ENCODE assay signal across 19 mouse cellular contexts in the genomic region with DNA sequence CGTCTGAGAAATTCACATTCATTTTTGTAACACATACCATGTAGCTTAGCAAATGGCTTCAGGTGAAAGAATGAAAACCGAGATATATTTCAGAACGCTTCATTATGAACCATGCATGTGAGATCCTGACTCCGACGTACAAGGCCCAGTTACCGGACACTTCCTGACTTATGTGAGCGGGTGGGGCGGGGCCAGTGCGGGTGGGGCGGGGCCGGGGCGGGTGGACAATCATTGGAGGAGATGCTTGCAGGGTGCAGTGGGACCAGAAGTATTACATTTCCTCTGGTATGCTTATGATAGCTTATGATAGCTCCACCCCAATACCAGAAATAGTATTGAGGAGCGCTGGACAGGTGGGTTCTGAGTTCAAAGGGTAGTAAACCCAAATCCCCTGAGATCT.
DNase-seq lines count a peak whose midpoint lies in the region; ATAC-seq and TF ChIP-seq lines count a peak whose summit lies in the region.
"Had no signal": no experiment of that assay in that cellular context is flagged by ENCODE, and none has a peak within 500 bp of the region (broad histone marks: within the 10 kb centered on the region; RNA-seq: fewer than 3 reads in every experiment).

No protein-coding gene starts in this region.

- peak; percentile 70 for ATAC-seq in liver, embryonic 15.5 days (ENCODE audit: insufficient read depth)
- ATAC-seq: intestine, embryonic 16.5 days; lung, postnatal 0 days; midbrain, embryonic 16.5 days had no signal

- no peak overlapping the region for H3K9ac ChIP-seq in liver, embryonic 15.5 days
- H3K9ac ChIP-seq: hindbrain, embryonic 14.5 days had no signal

- H3K4me3 ChIP-seq in bone marrow macrophage, adult 2 months (ENCODE audit: insufficient read depth, low read length): no peak overlapping the region
- peak overlapping the region; percentile 9; the same call in 1 of the 2 replicates for H3K4me3 ChIP-seq in liver, embryonic 15.5 days (replicated peaks)
- H3K4me3 ChIP-seq: embryonic facial prominence, embryonic 10.5 days had no signal

- no peak for TF ChIP-seq POLR2A in bone marrow macrophage, adult 2 months (IDR thresholded peaks at IDR 0.05; ENCODE audit: borderline replicate concordance, low read depth, low read length)

- H3K9me3 ChIP-seq in liver, embryonic 15.5 days (replicated peaks): no peaks in the 10 kb centered on the region
- H3K9me3 ChIP-seq: embryonic facial prominence, embryonic 10.5 days; G1E had no signal

- WGBS in liver, embryonic 15.5 days (ENCODE audit: insufficient replicate concordance): 52% methylated on average over 13 of the region's 13 CpGs

- H3K27ac ChIP-seq in bone marrow macrophage, adult 2 months (ENCODE audit: insufficient read depth, low read depth, low read length): peak overlapping the region; percentile 77
- H3K27ac ChIP-seq in liver, embryonic 15.5 days (replicated peaks): peak overlapping the region; percentile 49
- H3K27ac ChIP-seq: embryonic facial prominence, embryonic 10.5 days; hindbrain, embryonic 14.5 days had no signal

- no peaks in the 10 kb centered on the region for H3K27me3 ChIP-seq in liver, embryonic 15.5 days

- peak; percentile 55 to 65 for DNase-seq in spleen, postnatal 36 days (ENCODE audit: low spot score in 2 of 2)
- no peak for DNase-seq in spleen, postnatal 14 days (ENCODE audit: low spot score in 2 of 2)
- no peak for DNase-seq in retina, postnatal 1 day
- no peak for DNase-seq in gastrocnemius, postnatal 14 days
- no peak for DNase-seq in adrenal gland, adult 8-10 months
- DNase-seq: adrenal gland, postnatal 10 days; cerebellum, adult 18-20 months; cerebellum, postnatal 36 days; gastrocnemius, postnatal 25 days; heart, postnatal 10 days; right cerebral cortex, adult 18-20 months had no signal

- H3K36me3 ChIP-seq in liver, embryonic 15.5 days (replicated peaks): no peaks in the 10 kb centered on the region
- H3K36me3 ChIP-seq: embryonic facial prominence, embryonic 10.5 days; G1E had no signal

- intact Hi-C loops in gastrocnemius, postnatal 14 days (cut with DNase I; ENCODE audit: low total_unique reads): no loop called here

- peaks cover 63% of the 10 kb centered on the region for H3K4me1 ChIP-seq in bone marrow macrophage, adult 2 months (ENCODE audit: control insufficient read depth, insufficient read depth, low read length)
- H3K4me1 ChIP-seq in liver, embryonic 15.5 days (replicated peaks): peaks cover 45% of the 10 kb centered on the region

- H3K4me2 ChIP-seq in liver, embryonic 15.5 days: peak overlapping the region; percentile 43
- H3K4me2 ChIP-seq: hindbrain, embryonic 14.5 days had no signal

- no peak for TF ChIP-seq CTCF in bone marrow macrophage, adult 2 months (IDR thresholded peaks at IDR 0.05; ENCODE audit: low read depth, low read length)

Comparison
In these comparisons a context has a peak if more than half of its experiments do, and no peak if none do; other contexts are left out.
1. DNase-seq: peak in spleen, postnatal 36 days (2 of 2); none in spleen, postnatal 14 days (0 of 2), retina, postnatal 1 day (single experiment), gastrocnemius, postnatal 14 days (single experiment) and adrenal gland, adult 8-10 months (single experiment).